Mouse (Mus musculus): ENCODE results near the gene Dohh.

Dohh gene

DNA sequence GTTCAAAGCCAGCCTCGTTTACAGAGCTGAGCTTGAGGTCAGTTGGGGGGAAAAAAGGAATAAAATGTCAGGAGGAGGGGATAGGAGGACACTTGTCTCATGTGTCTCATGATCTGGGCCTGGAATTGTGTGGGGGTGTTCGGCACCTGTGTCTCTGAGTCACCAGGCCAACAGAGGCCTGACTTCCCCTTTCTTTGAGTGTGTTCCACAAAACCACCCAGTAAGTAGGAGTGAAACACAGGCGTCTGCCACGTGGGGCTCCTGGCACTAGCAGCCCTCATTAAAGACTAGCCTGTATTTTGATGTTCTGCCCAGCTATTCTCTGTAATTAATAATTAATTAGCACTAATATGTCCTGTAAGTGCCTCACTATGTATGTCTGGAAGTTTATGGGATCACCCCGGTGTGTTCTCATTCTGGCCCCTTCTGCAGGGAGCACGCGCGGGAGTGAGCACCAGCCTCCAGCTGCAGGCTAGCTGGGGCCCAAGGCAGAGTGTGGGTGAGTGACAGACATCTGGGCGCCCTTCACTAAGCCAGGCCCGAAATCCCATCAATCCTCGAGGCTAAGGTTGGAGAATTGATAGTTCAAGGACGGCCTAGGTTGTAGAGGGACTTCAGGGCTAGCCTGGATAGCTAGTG lies 27.8 kb upstream of the Dohh start:
- in situ Hi-C loops (cut with MboI; ENCODE audit: low sequenced_read_pairs) = no loop called here

DNA sequence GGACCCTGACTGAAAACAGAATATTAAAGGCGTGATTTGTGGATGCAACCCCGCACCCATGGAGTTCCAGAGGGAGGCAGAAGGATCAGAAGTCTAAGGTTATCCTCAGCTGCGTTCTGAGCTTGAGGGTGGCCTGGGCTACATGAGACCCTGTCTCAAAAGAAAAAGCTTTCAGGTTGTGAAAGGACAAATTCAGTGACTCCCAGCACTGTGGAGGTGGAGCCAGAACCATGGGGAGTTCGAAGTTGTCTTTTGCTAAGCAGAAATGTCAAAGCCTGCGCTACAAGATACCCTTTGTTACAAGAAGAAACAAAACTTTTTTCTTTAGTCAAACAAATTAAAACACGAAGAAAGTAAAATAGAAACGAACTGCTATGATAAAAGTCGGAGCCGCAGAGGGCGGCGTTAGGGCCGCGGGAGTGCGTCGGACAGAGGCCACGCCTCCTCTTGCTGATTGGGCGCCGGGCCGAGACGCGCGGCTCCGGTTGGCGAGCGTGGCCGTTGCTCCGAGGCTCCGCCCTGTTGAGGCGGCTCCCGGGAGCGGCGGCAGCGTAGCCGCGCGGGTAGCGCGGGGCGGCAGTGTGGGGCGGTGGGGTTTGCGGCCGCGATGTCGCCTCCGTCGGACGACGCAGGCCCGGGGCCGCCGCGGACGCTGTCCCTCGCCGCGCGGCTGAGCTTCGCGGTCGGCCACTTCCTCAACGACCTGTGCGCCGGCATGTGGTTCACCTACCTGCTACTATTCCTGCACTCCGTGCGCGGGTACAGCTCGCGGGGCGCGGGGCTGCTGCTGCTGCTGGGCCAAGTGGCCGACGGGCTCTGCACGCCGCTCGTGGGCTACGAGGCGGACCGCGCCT lies 27.0 kb upstream of the Dohh start, which contains the start of gene Mfsd12:
Gene Mfsd12, plus strand, starts transcription at position 501 of the 854 bp plus-strand sequence.
- in situ Hi-C loops (cut with MboI; ENCODE audit: low sequenced_read_pairs) = no loop called here

DNA sequence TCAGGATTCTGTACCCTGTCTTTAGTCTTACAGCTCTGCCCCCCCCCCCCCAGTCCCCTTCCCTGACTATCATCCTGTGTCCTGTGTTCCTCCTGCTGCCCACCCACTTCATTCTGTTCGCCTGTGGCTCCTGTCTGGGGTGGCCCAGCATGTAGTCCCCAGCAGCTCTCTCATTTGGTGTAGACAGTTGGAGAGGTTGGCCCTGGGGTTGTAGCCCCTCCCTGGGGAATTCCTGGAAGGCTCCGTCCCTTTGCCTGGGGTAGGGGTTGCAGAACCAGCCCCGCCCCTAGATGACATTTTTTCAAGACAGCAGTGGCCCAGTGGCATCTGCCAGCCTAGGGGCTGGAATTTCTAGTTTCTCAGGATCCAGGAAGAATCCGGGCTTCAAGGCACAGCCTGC lies 26.0 kb upstream of the Dohh start:
- in situ Hi-C loops (cut with MboI; ENCODE audit: low sequenced_read_pairs) = no loop called here

DNA sequence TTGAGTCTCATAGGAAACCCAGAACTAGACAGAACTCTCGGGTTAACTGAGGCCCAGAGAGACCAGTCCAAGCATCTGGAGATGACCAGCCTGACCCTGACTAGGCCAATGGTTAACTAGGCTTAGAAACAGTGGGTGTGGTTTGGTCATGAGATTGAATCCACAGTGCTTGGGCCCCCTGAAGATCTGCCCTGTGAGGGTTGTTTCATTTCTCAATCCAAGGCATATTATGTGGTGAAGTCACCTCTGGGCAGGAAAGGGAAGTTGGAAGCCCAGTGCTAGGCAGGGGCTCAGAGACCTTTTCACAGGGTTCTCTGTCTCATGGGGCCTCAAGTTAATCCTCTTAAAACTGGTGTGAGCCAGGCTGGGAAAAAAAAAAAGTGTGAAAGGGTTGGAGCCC lies 25.4 kb upstream of the Dohh start:
- in situ Hi-C loops (cut with MboI; ENCODE audit: low sequenced_read_pairs) = no loop called here

DNA sequence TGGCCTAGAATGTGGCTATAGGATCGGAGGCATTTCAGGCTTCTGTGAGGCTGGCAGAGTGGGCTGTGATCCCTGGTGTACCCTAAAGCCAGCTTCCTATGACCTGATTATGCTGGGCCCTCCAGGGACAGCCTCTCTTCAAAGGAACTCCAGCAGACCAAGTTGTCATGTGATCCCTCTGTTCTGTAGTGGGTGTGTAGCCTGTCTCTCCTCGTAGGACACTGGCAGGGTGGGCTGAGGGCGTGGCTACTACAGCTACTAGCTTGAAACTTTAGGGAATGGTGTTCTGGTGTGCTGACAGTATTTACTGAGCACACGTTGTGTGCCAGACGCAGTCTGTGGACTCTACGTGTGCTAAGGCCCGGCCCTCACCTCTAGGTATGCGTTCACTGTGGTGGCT lies 23.5 kb upstream of the Dohh start:
- in situ Hi-C loops (cut with MboI; ENCODE audit: low sequenced_read_pairs) = no loop called here

DNA sequence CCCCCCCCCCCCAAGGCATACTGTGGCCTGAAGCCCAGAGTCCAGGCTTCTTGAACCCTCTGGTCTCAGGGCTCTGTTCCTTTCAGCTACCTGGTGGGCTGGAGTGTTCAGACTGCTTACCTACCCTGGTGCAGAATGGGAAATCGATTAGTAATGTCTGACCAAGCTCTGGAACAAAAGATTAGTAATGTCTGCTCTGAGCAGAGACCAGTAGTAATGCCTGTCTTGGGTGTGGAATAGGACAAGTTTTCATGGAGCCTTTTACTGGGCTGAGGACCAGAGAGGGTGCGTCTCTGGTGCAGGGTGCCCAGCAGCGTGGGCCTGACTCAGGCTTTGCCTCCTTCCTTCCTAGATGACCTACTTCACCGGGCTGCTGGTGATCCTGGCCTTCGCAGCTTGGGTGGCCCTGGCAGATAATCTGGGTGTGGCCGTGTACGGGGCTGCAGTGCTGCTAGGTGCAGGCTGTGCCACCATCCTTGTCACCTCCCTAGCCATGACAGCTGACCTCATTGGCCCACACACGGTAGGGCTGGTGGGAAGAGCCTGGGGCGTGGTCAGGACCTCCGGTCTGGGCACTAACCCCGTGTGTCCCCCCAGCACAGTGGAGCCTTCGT lies 21.8 kb upstream of the Dohh start:
- in situ Hi-C loops (cut with MboI; ENCODE audit: low sequenced_read_pairs) = no loop called here

DNA sequence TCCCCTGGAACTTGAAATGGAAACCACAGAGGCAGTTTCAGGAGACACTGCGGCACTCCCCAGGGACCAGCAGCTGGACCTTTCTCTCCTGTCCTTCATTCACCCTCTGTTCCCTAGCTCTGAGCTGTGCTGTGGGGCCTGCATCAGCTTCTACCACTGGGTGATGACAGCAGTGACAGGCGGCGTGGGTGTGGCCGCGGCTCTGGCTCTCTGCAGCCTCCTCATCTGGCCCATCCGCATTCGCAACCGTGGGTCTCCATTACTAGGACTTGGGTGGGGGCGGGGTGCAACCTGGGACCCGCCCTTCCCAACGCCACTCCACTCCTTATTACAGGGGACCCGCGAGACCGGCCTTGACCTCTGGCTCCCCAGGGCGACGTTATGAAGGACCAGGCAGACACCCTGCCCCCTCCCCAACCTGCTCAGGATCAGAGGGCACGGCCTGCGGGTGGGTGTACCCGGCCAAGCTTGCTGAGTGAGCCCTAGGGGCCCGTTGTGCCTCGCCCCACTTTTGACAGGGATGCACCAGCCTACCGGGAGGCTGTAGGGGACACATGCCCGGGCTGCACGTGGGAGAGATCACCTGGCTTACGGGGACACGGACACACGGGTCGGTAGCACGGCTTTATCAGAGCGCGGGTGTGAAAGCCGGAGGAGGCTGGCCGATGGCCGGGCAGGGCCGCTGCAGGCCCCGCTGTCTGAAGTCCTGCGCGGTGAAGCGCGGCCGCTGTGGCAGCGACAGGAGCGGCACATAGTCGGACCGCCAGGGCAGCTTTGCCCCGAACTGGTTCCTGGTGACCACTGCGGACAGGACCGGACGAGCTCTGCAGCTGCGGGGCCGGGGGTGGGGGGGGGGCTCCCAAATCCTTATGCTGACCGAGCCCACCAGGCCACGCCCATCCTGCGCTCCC lies 20.5 kb upstream of the Dohh start:
- in situ Hi-C loops (cut with MboI; ENCODE audit: low sequenced_read_pairs) = no loop called here

DNA sequence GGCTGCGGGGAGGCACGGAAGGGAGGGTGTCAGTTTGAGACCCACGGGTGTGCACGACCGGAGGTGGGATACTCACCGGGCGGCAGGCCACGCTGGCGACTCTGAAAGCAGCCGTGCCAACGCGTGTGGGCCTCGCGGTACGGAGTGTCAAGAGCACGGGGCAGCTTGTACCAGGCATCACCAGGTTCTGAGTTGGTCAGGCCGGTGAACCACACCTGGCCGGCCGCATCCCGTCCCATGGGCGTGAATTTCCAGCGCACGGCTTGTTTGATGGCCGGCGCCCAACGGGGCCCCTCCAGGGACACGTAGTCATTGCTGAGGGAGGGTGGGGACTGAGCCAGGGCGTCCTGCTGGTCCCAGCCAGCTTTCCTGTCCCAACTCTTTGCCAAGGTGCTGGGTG lies 19.6 kb upstream of the Dohh start:
- in situ Hi-C loops (cut with MboI; ENCODE audit: low sequenced_read_pairs) = no loop called here

DNA sequence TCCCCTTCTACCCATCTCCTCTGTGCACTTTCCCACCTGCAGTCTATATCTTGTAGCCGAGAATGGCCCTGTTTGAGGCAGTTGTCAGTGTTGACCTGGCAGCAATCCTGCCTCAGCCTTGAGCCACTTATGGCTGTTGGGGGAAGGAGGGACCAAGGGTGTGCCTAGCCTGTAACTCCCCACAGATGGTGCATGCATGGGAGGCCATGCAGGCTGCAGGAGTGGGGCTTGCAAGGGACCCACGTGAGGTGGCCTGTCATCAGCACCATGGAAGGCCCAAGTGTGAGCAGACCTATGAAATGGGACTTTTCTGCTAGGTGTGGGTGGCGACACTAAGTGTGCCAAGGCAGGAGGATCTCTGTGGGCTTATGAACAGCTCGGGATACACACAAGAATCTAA lies 19.2 kb upstream of the Dohh start:
- in situ Hi-C loops (cut with MboI; ENCODE audit: low sequenced_read_pairs) = no loop called here

DNA sequence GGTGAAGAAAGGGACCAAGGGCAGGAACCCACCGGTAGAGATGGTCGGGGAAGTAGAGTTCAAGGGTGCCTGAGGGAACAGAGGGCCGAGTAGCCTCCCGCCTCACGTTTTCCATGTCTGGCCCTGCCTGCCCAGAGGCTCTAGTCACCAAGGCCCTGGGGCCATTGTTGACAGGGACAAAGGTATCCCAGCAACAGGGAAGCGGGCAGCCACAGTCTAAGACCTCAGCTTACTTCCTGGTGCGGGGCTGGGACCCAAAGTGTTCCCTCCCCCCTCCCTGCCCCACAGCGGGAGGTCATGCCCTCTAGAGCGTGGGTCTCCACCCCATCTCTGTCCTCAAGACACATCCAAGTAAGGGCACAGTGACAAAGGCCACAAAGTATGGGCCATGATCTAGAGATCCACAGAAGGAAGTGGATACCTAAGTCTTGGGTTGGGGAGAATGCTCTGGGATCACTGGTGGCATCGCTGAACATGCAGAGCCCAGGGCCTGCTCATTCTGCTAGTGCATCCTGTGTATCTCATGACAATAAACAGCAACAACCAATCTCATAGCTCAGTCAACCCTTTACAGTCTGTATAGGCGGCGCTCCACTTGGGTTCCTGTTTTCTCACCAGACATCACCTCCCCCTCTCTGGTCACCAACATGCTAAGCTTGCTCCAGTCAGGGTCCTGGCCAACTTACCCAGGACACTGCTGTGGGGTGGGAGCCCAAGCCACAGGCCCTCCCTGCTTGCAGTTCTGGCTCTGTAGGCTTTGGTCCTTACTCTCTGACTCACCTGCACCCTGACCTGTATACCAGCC lies 18.4 kb upstream of the Dohh start, which contains the start of gene 4930404N11Rik:
Gene 4930404N11Rik, minus strand, starts transcription at position 145 of the 805 bp plus-strand sequence.
- in situ Hi-C loops (cut with MboI; ENCODE audit: low sequenced_read_pairs) = no loop called here

DNA sequence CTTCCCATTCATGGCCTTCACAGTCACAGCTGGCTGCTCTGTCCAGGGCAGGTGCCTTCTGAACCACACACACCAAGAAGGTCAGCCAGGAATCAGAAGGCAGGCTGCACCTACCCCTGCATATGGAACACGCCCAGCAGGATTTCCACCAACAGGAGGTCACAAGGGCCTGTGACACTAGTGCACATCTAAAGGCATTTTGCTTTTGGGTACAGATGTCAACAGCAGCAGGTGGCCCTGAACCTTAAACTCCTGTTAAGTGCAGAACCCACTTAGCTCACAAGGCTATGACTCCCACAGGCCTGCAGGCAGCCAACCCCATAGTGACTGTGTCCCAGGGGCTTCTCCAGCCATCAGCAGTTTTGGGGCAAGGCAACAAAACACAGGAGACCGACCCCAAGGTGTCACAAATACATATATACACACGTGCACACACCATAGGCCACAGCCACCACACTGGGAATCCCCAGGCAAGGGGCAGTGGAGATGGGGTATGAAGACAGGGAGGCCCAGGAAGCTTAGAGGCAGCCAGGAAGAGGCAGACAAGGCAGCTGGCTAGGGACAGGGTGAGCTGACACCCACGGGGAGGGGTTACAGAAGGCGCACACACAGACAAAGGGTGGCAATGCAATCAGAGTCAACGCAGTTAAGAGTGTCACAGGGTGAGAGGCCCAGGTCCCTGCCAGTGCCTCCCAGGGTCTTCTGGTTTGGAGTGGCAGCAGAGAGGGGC lies 17.6 kb upstream of the Dohh start:
- in situ Hi-C loops (cut with MboI; ENCODE audit: low sequenced_read_pairs) = no loop called here

DNA sequence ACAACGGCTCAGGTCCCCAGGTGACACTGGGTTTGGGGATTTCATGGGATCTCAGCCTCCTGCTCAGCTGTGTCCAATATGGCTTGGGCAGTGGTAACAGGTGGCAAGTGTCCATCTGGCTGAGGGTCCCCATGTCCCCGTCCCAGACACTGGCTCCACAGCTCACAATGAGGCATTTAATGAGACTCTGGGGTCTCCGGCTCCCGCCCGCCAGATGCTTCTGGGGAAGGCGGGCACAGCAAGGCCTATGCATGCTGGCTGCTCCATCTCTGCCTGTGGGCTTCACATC lies 17.1 kb upstream of the Dohh start:
- in situ Hi-C loops (cut with MboI; ENCODE audit: low sequenced_read_pairs) = no loop called here

DNA sequence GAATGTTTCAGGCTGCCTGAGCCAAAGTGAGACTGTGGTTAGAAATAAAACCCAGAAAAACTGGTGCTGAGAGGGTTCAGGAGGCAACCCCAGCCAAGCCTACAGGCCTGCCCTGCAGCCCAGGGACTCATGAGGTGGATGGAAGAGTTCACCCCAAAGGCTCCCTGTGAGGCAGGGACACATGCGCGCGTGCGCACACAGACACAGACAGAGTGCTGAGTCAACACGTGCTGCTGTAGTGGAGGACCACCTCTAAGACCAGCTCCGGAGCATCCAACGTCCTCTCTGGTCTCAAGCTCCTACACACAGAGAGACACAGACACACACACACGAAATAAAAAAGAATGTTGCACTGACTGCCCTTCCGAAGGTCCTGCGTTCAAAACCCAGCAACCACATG lies 8.9 kb upstream of the Dohh start:
- in situ Hi-C loops (cut with MboI; ENCODE audit: low sequenced_read_pairs) = no loop called here

DNA sequence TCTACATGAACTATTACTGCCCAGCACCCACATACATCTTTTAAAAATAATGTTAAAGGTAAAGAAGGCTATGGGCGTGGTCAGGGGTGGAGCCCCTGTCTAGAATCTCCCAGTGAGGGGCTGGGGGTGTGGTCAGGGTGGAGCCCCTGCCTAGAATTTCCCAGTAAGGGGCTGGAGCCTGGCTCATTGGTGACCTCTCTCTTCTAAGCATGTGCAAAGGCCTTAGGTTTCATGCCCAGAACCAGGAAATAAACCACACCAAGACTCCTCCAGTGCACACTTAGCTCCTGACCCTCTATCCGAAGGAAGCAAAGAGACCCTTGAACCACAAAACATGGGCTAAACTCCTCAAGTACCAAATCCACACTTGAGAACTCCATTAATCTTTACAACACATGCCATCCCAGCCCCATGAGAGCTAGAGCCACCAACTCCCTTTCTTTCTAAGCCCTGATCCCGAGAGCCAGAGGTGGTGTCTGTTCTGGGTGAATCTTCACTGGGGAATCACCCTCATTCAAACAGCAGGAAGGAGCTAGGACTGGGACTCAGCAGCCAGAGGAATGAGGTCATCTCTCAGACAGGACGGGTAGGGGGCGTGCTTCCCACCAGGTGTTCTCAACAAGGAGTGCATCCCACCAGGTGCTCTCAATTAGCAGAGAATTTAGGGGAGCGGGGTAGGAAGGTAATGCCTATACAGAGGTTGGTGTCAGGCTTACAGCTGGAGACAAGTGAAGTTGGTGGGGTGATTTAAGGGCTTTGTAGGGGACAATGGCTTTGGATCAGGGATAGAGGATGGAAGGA lies 7.5 kb upstream of the Dohh start:
- in situ Hi-C loops (cut with MboI; ENCODE audit: low sequenced_read_pairs) = no loop called here

DNA sequence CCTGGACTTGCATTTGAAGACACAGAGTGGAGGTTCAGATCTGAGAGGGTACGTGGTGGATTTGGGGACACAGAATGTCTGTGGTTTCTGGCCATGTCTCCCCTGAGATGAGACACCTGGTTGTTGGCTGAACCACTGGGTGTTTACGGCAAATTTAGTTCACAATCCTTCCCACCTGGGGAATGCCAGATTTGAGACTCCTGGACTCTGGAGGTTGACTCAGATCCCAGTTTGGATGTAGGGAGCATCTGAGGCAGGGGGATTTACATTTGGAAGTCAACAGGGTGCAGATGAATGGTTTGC lies 6.9 kb upstream of the Dohh start:
- in situ Hi-C loops (cut with MboI; ENCODE audit: low sequenced_read_pairs) = no loop called here

DNA sequence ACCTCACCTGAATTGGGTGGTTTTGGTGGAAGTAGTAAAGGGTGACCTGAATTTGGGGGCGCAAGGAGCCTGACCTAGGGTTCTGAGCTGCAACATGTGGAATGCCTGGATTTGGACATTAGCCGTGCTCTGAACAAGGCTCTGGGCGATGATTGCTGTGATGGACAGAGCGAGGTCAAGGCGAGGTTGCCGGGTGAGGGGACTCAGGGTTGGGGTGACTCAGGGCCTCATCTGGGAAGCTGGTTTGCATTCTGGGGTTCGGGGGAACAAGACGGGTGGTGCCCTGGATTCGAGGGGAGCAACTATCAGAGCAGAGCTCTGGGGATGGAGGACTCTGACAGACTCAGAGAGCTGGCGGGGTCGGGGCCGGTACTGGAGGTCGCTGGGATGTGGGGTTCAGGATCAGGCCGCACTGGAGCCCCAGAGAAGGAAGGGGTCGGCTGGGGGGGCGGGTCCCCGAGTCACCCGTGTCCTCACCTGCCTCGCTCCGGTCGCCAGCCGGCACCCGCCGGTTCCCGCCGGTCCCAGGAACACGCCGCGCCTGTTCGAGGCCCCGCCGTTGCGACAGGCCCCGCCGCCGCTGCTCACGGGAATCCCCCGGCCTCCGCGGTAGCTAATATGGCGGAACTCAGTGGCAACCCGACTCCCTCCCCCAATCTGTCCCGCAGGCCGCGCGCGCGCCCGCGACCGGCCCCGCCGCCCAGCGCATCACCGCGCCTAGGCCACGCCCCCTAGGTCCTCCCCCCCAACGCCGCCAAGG lies 6.3 kb upstream of the Dohh start, which contains the start of gene Fzr1:
Gene Fzr1, minus strand, starts transcription at position 724 of the 760 bp plus-strand sequence.
- in situ Hi-C loops (cut with MboI; ENCODE audit: low sequenced_read_pairs) = no loop called here

DNA sequence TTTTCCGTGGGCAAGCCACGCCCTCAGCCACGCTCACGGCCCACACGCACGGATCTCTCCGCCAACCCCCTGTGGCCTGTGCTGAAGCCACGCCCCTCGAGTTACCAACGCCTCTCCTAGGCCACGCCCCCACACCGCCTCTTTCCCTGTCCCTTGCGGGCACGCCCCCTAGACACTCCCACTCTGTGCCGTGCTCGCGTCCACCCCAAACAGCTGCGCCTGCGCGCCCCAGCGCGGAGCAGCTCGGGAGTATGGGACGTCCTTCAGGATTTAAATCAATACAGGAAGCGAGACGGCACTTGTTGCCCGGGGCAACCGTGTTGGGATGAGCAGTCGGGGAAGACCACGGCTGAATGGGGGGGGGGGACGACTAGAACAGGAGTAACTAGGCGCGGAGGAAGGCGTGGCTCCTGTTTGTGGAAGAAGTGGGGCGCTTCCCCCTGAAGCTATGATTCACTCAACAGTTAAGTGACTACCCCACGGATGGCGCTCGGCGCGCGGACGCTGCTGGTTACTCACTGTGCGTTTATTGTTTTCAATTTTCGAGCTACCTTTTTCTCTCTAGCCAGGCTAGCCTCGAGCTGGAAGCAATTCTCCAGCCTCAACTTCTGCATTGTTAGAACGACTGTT lies 5.6 kb upstream of the Dohh start:
- in situ Hi-C loops (cut with MboI; ENCODE audit: low sequenced_read_pairs) = no loop called here

DNA sequence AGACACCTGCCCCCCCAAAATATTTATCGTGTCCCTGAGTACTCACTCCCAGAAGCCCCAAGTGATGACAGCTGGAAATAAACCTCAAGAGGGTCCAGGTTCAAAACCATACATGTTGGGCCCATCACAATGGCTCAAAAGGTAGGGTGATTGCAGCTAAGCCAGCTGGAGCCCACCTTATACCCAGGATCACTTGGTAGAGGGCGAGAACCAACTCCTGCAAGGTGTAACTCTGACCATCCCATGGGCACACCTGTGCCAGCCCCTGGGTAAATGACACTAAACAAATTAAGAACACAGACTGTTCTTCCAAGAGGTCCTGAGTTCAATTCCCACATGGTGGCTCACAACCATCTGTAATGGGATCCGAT lies 5.1 kb upstream of the Dohh start:
- in situ Hi-C loops (cut with MboI; ENCODE audit: low sequenced_read_pairs) = no loop called here

Data from CH12F3 (cell line).